Mouse (Mus musculus): ENCODE measurements at regions not wholly inside any gene's neighbourhood (a gene's known extent, or its start where the extent isn't known, plus 50 kb on each side); places are given as distances from the start of the nearest gene placed in this dataset.

- TF ChIP-seq CTCF (IDR thresholded peaks at IDR 0.05) (no peak), EP300 (IDR thresholded peaks at IDR 0.05) (no peak)
Measured at GRCm38 (mm10) chr12:45507400-45507982, 433.0 kb upstream of the Stxbp6 start.
